Mouse (Mus musculus) intestine, embryonic 14.5 days (tissue): ENCODE measurements around the gene Grin2b. TPM values are rescaled to one million over a fixed set of nuclear protein-coding genes. Genes with fewer than 3 reads are reported as not detected.

Experiments
- ATAC-seq: fragments of 200-750 bp; cut with Nextera tagmentation; replicated peaks from 2 replicates; pipeline ENCODE4 v1.8.0; 2017; ENCODE audit warnings: low read depth, moderate number of reproducible peaks, moderate TSS enrichment, moderate library complexity; ENCODE audit not compliant: low FRiP score, low TSS enrichment
- DNase-seq: peaks from one replicate; pipeline ENCODE4 v3.0.0-alpha.2; 2018; ENCODE audit warnings: low spot score
- H3K27ac ChIP-seq: fragments of 300-500 bp; sonication (generic); 2 replicates; pipeline ENCODE4 v1.5.1; 2014; ENCODE audit warnings: low read depth, mild to moderate bottlenecking, control low read depth
- H3K27me3 ChIP-seq: fragments of 300-500 bp; sonication (generic); replicated peaks from 2 replicates; pipeline ENCODE4 v1.6.1; 2014; ENCODE audit warnings: low read length, control low read depth; ENCODE audit not compliant: control insufficient read depth, insufficient read depth
- H3K36me3 ChIP-seq: fragments of 300-500 bp; sonication (generic); 2 replicates; pipeline ENCODE4 v1.6.1; 2014; ENCODE audit warnings: low read length, control low read depth; ENCODE audit not compliant: control insufficient read depth, insufficient read depth
- H3K4me1 ChIP-seq: fragments of 300-500 bp; sonication (generic); replicated peaks from 2 replicates; pipeline ENCODE4 v1.6.1; 2014; ENCODE audit warnings: low read length, control low read depth, mixed read lengths; ENCODE audit not compliant: control insufficient read depth, insufficient read depth
- H3K4me2 ChIP-seq: fragments of 300-500 bp; sonication (generic); 2 replicates; pipeline ENCODE4 v1.6.1; 2014; ENCODE audit warnings: low read length
- H3K4me3 ChIP-seq: fragments of 300-500 bp; sonication (generic); 2 replicates; pipeline ENCODE4 v1.5.1; 2014; ENCODE audit warnings: low read depth, low read length, control low read depth, mixed read lengths
- H3K9ac ChIP-seq: fragments of 300-500 bp; sonication (generic); 2 replicates; pipeline ENCODE4 v1.6.1; 2014; ENCODE audit warnings: mild to moderate bottlenecking, low read length
- H3K9me3 ChIP-seq: fragments of 300-500 bp; sonication (generic); 2 replicates; pipeline ENCODE4 v1.6.1; 2016; ENCODE audit warnings: low read length, control low read depth; ENCODE audit not compliant: control insufficient read depth
- WGBS: fragments of 180-500 bp; shearing (Covaris S2); extraction: QIAGEN DNeasy Blood & Tissue Kit; methylation state at CpG from one replicate; pipeline ENCODE4 v1.1.7; 2014; 5-methylcytosine and 5-hydroxymethylcytosine counted together
- polyA plus RNA-seq: library from polyadenylated mRNA; unstranded; fragments of >200 nt; fragmentation: Nextera tagmentation; extraction: Ambion mirVana; gene quantifications from 2 replicates; pipeline ENCODE4 v1.2.1, GENCODE M21; 2014

Grin2b gene
- polyA plus RNA-seq, 1 experiment from 2014 or later, result 0.77 TPM

DNA sequence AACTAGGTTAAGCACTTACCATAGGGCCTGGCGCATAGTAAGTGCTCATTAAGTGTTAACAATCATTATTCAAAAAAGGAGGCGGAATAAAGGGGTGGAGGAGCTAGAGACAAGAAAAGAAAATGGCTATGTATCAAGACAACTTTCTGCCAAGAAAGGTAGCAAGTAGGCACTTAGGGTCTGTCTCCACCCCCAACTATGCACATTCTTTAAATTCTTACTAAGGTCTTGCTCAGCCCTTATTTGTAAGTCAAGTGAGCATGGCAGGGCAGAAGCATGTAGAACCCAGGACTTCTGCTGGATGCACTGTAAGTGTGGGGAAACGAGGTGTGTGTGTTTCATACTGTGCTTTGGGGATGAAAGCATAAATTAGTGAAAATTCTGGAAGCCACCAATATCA, 329.6 kb downstream of the Grin2b start:
- H3K9me3 ChIP-seq, result no peaks in the 10 kb centered on the region
- no peak for ATAC-seq

GRCm38 (mm10) chr6:135836353-135836752, 337.0 kb downstream of the Grin2b start:
- Histone ChIP-seq H3K36me3 (no peaks in the 10 kb centered on the region), H3K9ac (no peak overlapping the region), H3K27ac (no peak overlapping the region), H3K4me2 (no peak overlapping the region), H3K4me1 (peaks cover 5% of the 10 kb centered on the region; the same call in 1 of the 2 replicates), H3K9me3 (no peaks in the 10 kb centered on the region), H3K4me3 (no peak overlapping the region), H3K27me3 (no peaks in the 10 kb centered on the region)
- DNase-seq, result no peak
- 87% methylated on average over 4 of the region's 4 CpGs for WGBS
- no peak for ATAC-seq

More for the DNA sequence above, 329.6 kb downstream of the Grin2b start:
- 85% methylated on average over 3 of the region's 3 CpGs for WGBS
- H3K4me1 ChIP-seq, result no peaks in the 10 kb centered on the region
- H3K27ac ChIP-seq, result no peak overlapping the region
- H3K36me3 ChIP-seq, result no peaks in the 10 kb centered on the region
- no peak for DNase-seq
- no peak overlapping the region for H3K4me2 ChIP-seq
- H3K9ac ChIP-seq, result no peak overlapping the region
- H3K27me3 ChIP-seq, result no peaks in the 10 kb centered on the region
- no peak overlapping the region for H3K4me3 ChIP-seq

- no peak overlapping the region for H3K27ac ChIP-seq
- ATAC-seq (no peak), DNase-seq (no peak)
- no peaks in the 10 kb centered on the region for H3K36me3 ChIP-seq
- H3K4me1 ChIP-seq, result peaks cover 5% of the 10 kb centered on the region; the same call in 1 of the 2 replicates
- H3K27me3 ChIP-seq, result no peaks in the 10 kb centered on the region
- H3K4me3 ChIP-seq, result no peak overlapping the region
- no peak overlapping the region for H3K9ac ChIP-seq
- H3K4me2 ChIP-seq, result no peak overlapping the region
- 60% methylated on average over 5 of the region's 5 CpGs for WGBS
- no peaks in the 10 kb centered on the region for H3K9me3 ChIP-seq
Observed at GRCm38 (mm10) chr6:135833542-135833941, 339.8 kb downstream of the Grin2b start.

DNA sequence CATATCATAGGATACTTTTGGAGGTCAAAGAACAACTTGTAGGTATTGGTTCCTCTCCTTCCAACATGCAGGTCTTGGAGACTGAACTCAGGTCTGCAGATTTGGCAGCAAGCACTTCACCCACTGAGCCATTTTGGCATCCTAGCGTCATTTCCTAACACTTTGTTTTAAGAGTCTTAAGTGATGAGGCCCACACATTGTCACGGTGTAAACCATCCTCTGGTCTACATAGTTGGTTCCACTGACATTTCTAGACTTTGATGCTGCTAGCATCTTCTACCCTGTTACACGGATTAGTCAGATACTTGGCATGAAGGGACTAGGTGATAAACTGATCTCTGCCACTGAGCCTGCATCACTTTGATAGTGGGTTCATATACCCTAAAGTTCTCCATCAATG, 341.3 kb downstream of the Grin2b start:
- Histone ChIP-seq H3K4me3 (no peak overlapping the region), H3K27me3 (no peaks in the 10 kb centered on the region), H3K4me2 (no peak overlapping the region), H3K4me1 (0 out of 2 replicates have a peak, but pooled peaks cover under 1% of the 10 kb centered on the region), H3K9me3 (no peaks in the 10 kb centered on the region), H3K27ac (no peak overlapping the region), H3K9ac (no peak overlapping the region), H3K36me3 (no peaks in the 10 kb centered on the region)
- ATAC-seq (no peak), DNase-seq (no peak)
- 77% methylated on average over 3 of the region's 3 CpGs for WGBS

DNA sequence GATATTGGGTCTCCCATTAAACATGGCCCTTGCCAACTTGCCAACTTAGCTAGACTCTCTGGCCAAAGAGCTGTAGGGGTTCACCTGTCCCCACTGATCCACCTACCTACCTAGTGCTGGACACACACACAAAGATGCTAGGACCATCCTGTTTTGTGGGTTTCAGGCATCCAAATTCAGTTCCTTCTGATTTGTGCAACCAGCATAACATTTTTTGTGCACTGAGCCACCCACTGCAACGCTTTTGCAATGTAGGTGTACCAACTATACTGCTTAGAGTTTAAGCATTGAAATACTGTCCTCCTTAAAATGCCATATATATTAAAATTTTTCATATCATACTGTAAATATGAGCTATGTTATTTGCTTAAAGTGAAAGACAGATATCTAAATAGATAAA, 342.3 kb downstream of the Grin2b start:
- DNase-seq (no peak), ATAC-seq (no peak)
- no peak overlapping the region for H3K27ac ChIP-seq
- no peaks in the 10 kb centered on the region for H3K27me3 ChIP-seq
- H3K9ac ChIP-seq, result no peak overlapping the region
- no peaks in the 10 kb centered on the region for H3K9me3 ChIP-seq
- WGBS, result 89% methylated on average over 1 of the region's 1 CpGs
- H3K4me1 ChIP-seq, result no peaks in the 10 kb centered on the region
- no peaks in the 10 kb centered on the region for H3K36me3 ChIP-seq
- H3K4me2 ChIP-seq, result no peak overlapping the region
- H3K4me3 ChIP-seq, result no peak overlapping the region

DNA sequence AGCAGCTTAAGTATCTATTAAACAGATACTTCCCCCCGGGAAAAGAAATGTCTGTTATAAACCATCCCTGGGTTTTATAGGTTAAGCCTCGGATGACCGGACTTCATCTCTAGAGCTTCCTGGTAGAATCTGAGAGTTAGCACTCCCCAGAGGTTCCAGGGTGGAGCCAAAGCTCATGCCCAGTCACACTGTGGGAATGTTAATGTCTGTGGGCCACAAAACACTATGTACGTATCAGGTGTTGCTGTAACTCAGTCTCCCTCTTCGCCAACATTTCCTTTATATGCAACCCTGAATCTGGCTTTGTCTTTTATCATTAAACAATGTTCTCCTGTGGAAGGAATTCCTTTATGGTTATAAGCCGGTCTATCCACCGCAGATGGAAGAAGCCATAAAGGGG, 343.9 kb downstream of the Grin2b start:
- Histone ChIP-seq H3K27ac (no peak overlapping the region), H3K9ac (no peak overlapping the region), H3K36me3 (no peaks in the 10 kb centered on the region), H3K9me3 (no peaks in the 10 kb centered on the region), H3K27me3 (no peaks in the 10 kb centered on the region), H3K4me3 (no peak overlapping the region), H3K4me1 (no peaks in the 10 kb centered on the region), H3K4me2 (no peak overlapping the region)
- ATAC-seq (no peak), DNase-seq (no peak)
- WGBS, result 73% methylated on average over 7 of the region's 7 CpGs

- H3K4me3 ChIP-seq, result no peak overlapping the region
- no peaks in the 10 kb centered on the region for H3K9me3 ChIP-seq
- H3K9ac ChIP-seq, result no peak overlapping the region
- WGBS, result 53% methylated on average over 4 of the region's 4 CpGs
- no peak overlapping the region for H3K4me2 ChIP-seq
- no peaks in the 10 kb centered on the region for H3K36me3 ChIP-seq
- H3K27me3 ChIP-seq, result no peaks in the 10 kb centered on the region
- no peak for DNase-seq
- H3K27ac ChIP-seq, result no peak overlapping the region
- ATAC-seq, result no peak
- H3K4me1 ChIP-seq, result no peaks in the 10 kb centered on the region
Observed at GRCm38 (mm10) chr6:135828976-135829375, 344.3 kb downstream of the Grin2b start.

DNA sequence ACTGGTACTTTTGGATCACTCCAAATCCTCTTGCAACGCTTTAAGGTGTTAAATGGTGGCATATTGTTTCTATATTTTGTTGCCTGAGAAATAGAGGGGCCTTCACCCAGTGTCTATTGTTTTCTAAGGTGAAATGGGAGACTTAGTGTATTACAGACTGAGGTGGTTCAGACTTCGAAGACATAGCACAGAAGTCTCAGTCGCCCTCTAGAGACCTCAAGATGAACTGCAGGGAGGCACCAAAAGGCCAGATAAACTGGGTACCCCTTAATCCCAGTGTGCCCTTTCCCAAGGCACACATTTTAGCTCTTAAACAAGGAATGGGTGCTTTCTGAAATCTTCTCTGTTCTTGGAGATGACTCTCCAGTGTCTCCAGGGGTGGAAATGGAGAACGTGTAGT, 345.4 kb downstream of the Grin2b start:
- H3K4me3 ChIP-seq, result no peak overlapping the region
- WGBS, result 22% methylated on average over 4 of the region's 4 CpGs
- no peaks in the 10 kb centered on the region for H3K4me1 ChIP-seq
- no peak overlapping the region for H3K4me2 ChIP-seq
- H3K36me3 ChIP-seq, result no peaks in the 10 kb centered on the region
- H3K9me3 ChIP-seq, result no peaks in the 10 kb centered on the region
- no peak overlapping the region for H3K9ac ChIP-seq
- no peak overlapping the region for H3K27ac ChIP-seq
- H3K27me3 ChIP-seq, result no peaks in the 10 kb centered on the region
- DNase-seq (no peak), ATAC-seq (no peak)

DNA sequence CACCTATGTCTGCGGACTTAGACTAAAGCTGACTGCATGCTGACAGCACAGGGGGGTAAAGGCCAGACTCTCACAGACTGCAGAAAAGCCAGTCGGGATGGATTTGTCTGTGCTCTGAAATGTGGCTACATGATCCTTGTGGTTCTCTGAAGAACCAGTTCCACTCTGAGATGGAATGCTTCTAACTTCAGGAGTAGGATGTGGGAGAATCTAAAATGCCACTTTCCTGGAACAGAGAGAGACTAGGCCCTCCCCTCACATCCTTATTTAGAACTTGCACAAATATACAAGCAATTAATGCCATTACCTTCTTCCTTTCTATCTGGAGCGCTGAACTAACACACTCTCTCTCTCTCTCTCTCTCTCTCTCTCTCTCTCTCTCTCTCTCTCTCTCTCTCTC, 346.0 kb downstream of the Grin2b start:
- H3K27me3 ChIP-seq, result no peaks in the 10 kb centered on the region
- H3K9ac ChIP-seq, result no peak overlapping the region
- ATAC-seq, result no peak
- H3K4me1 ChIP-seq, result no peaks in the 10 kb centered on the region
- no peak overlapping the region for H3K4me2 ChIP-seq
- H3K9me3 ChIP-seq, result no peaks in the 10 kb centered on the region
- no peak overlapping the region for H3K27ac ChIP-seq
- DNase-seq, result no peak
- H3K36me3 ChIP-seq, result no peaks in the 10 kb centered on the region
- no peak overlapping the region for H3K4me3 ChIP-seq
- 85% methylated on average over 3 of the region's 3 CpGs for WGBS
